Mouse (Mus musculus) kidney, postnatal 0 days (tissue): ENCODE measurements around the gene Abca4. TPM values are rescaled to one million over a fixed set of nuclear protein-coding genes. Genes with fewer than 3 reads are reported as not detected.

Experiments used
- ATAC-seq: fragments of 200-750 bp; cut with Nextera tagmentation; replicated peaks from 2 replicates; pipeline ENCODE4 v1.8.0; 2017; ENCODE audit warnings: low read depth, moderate number of reproducible peaks, moderate TSS enrichment, moderate library complexity; ENCODE audit not compliant: low FRiP score
- DNase-seq: peaks from one replicate; pipeline ENCODE4 v3.0.0-alpha.2; 2016; ENCODE audit warnings: low spot score
- H3K27ac ChIP-seq: fragments of 300-500 bp; sonication (generic); 2 replicates; pipeline ENCODE4 v1.5.1; 2014; ENCODE audit warnings: mild to moderate bottlenecking
- H3K27me3 ChIP-seq: fragments of 300-500 bp; sonication (generic); 2 replicates; pipeline ENCODE4 v1.6.1; 2014; ENCODE audit warnings: low read length, mixed read lengths; ENCODE audit not compliant: insufficient read depth
- H3K36me3 ChIP-seq: fragments of 300-500 bp; sonication (generic); 2 replicates; pipeline ENCODE4 v1.6.1; 2014; ENCODE audit warnings: low read length, mixed read lengths; ENCODE audit not compliant: insufficient read depth
- H3K4me1 ChIP-seq: fragments of 300-500 bp; sonication (generic); replicated peaks from 2 replicates; pipeline ENCODE4 v1.6.1; 2014; ENCODE audit warnings: antibody characterized with exemption, low read length, mixed read lengths; ENCODE audit not compliant: insufficient read depth
- H3K4me2 ChIP-seq: fragments of 300-500 bp; sonication (generic); 2 replicates; pipeline ENCODE4 v1.6.1; 2014; ENCODE audit warnings: mild to moderate bottlenecking, low read length, moderate library complexity, mixed read lengths
- H3K4me3 ChIP-seq: fragments of 300-500 bp; sonication (generic); replicated peaks from 2 replicates; pipeline ENCODE4 v1.5.1; 2014; ENCODE audit warnings: low read depth, low read length
- H3K9ac ChIP-seq: fragments of 300-500 bp; sonication (generic); 2 replicates; pipeline ENCODE4 v1.6.1; 2014; ENCODE audit warnings: low read depth, low read length
- H3K9me3 ChIP-seq: fragments of 300-500 bp; sonication (generic); replicated peaks from 2 replicates; pipeline ENCODE4 v1.6.1; 2016; ENCODE audit warnings: low read length, inconsistent platforms, mixed read lengths
- CTCF ChIP-seq: IDR thresholded peaks from 2 replicates; pipeline ENCODE4 v1.5.1; 2016; ENCODE audit warnings: antibody characterized with exemption, low read depth, mild to moderate bottlenecking, moderate library complexity
- WGBS: fragments of 180-500 bp; shearing (Covaris S2); extraction: QIAGEN DNeasy Blood & Tissue Kit; methylation state at CpG from one replicate; pipeline ENCODE4 v1.1.7; 2014; 5-methylcytosine and 5-hydroxymethylcytosine counted together
- polyA plus RNA-seq: library from polyadenylated mRNA; unstranded; fragments of >200 nt; fragmentation: Nextera tagmentation; extraction: Ambion mirVana; gene quantifications from 2 replicates; pipeline ENCODE4 v1.2.1, GENCODE M21; 2015

Gene Abca4
- polyA plus RNA-seq, 1 experiment from 2014 or later = 1.2 TPM

DNA sequence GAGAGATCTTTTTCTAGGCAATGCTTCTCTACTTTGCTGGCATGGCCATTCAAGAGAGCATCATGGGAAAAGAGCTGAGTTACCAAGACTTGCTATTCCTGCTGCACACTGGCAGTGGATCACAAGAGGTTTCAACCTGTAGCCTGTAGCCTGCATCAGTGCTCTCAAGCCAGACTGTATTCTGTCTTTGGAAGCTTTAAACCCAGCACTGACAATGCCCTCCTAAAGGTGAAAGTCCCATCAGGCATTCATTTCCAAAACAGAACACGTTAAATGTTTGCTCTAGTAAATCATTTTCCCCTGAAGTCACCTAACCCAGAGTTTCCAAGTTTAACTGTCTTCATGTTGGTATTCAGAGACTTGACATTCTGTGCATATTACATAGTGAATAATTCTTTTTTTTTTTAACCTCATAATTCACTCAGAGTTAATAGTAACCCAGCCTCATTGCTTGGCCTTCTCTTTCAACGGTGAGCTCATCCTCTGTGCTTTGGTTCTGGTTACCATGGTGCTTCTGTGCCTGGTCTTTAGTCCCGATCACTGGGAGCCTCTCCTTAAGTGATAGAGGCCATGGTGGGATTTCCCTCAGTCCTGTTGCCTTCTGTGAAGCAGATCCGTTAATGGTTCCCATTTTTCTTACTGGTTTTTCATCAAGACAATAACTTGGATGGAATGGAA lies 152.5 kb downstream of the Abca4 start:
- no peaks in the 10 kb centered on the region for H3K9me3 ChIP-seq
- no peaks in the 10 kb centered on the region for H3K4me1 ChIP-seq
- no peaks in the 10 kb centered on the region for H3K27me3 ChIP-seq
- ATAC-seq (peak; percentile 76), DNase-seq (no peak)
- H3K27ac ChIP-seq = no peak overlapping the region
- no peak overlapping the region for H3K9ac ChIP-seq
- no peak overlapping the region for H3K4me2 ChIP-seq
- WGBS = 69% methylated on average over 4 of the region's 4 CpGs
- no peak overlapping the region for H3K4me3 ChIP-seq
- H3K36me3 ChIP-seq = no peaks in the 10 kb centered on the region
- TF ChIP-seq CTCF = no peak

DNA sequence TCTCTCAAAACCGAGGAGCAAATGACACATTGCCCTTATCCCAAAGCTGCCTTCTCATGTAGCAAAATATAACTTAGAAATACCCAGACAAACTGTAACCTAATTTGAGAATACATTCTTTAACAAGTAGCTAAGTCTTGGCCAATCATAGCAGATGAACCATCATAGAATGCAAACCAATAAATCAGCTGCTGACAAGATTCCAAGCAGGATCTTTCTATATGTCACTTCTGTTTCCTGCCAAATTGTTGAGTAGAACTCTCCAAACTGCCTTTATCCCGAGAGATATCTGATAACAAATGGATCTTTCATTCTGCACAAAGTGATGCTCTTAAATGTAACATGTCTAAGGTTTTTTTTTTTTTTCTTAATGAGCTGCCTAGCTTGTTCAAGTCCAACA lies 154.3 kb downstream of the Abca4 start:
- WGBS = 61% methylated on average over 2 of the region's 2 CpGs
- Histone ChIP-seq H3K4me3 (no peak overlapping the region), H3K4me2 (no peak overlapping the region), H3K27me3 (no peaks in the 10 kb centered on the region), H3K9me3 (no peaks in the 10 kb centered on the region), H3K9ac (no peak overlapping the region), H3K27ac (0 out of 2 replicates have a peak overlapping the region, but pooled peaks have one; percentile 1), H3K36me3 (no peaks in the 10 kb centered on the region), H3K4me1 (no peaks in the 10 kb centered on the region)
- ATAC-seq = no peak
- peak; percentile 37 for DNase-seq
- TF ChIP-seq CTCF = no peak

DNA sequence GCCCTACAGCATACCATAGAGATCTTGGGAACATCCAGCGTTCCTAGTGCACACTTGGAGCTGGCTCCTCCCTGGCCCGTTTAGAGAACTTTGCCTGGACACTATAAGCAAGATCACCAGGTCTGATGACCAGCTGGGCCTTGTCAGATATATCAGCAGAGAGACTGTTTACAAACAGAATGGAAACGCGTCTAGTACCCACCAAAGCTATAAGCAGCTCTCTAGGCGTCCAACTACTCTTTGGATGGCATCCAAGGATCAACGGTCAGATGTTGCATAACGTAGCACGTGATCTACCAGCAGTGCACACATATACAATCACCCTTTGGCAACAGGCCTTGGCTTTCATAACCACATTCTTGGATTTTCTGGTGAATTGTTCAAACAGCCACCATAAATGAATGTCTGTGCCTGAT lies 154.7 kb downstream of the Abca4 start:
- WGBS = 50% methylated on average over 8 of the region's 8 CpGs
- Histone ChIP-seq H3K4me3 (no peak overlapping the region), H3K9ac (no peak overlapping the region), H3K36me3 (no peaks in the 10 kb centered on the region), H3K27ac (0 out of 2 replicates have a peak overlapping the region, but pooled peaks have one; percentile 1), H3K4me1 (no peaks in the 10 kb centered on the region), H3K27me3 (no peaks in the 10 kb centered on the region), H3K4me2 (no peak overlapping the region), H3K9me3 (no peaks in the 10 kb centered on the region)
- no peak for TF ChIP-seq CTCF
- DNase-seq = peak; percentile 71
- peak; percentile 72; the same call in 1 of the 2 replicates for ATAC-seq

DNA sequence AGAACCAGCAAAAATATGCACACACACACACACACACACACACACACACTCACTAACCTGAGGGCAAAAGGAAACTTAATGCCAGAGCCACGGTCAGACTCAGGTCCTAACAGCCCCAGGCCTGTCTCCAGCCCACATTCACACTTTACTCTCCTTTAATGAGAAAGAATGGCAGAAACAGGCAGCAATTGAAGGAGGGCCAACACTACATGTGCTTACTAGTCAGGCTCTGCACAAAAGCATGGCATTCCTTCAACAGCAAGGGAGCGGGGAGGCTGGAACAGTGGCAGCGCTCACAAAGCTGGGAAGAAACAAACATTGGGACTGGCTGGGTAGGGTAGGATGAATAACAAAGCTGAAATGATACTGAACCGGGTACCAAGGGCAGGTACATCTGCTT lies 155.4 kb downstream of the Abca4 start:
- H3K27me3 ChIP-seq = no peaks in the 10 kb centered on the region
- DNase-seq (no peak), ATAC-seq (no peak)
- WGBS = 81% methylated on average over 4 of the region's 4 CpGs
- H3K4me3 ChIP-seq = no peak overlapping the region
- no peaks in the 10 kb centered on the region for H3K36me3 ChIP-seq
- TF ChIP-seq CTCF = no peak
- no peaks in the 10 kb centered on the region for H3K9me3 ChIP-seq
- H3K4me2 ChIP-seq = no peak overlapping the region
- 0 out of 2 replicates have a peak overlapping the region, but pooled peaks have one; percentile 1 for H3K27ac ChIP-seq
- no peaks in the 10 kb centered on the region for H3K4me1 ChIP-seq
- no peak overlapping the region for H3K9ac ChIP-seq

DNA sequence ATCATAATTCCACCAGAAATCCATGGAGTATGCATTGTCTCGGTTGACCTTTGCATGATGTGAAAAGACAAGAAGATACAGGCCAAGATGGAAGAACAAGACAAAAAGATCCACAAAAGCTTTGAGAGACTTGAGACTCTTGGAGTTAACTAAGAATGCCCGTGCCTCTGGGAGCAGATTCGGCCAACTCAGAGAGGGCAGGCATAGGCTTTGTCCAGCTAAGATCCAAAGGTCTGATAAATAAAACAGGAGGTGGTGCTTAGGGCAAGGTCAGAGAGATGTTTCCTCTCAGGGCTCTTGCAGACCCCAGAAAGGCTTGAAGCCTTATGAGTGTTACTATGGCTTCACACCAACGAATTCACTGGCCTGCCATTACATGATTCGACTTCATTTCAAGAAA lies 155.8 kb downstream of the Abca4 start:
- DNase-seq (no peak), ATAC-seq (no peak)
- H3K9ac ChIP-seq = no peak overlapping the region
- no peaks in the 10 kb centered on the region for H3K36me3 ChIP-seq
- H3K9me3 ChIP-seq = no peaks in the 10 kb centered on the region
- no peak for TF ChIP-seq CTCF
- no peaks in the 10 kb centered on the region for H3K27me3 ChIP-seq
- no peaks in the 10 kb centered on the region for H3K4me1 ChIP-seq
- H3K4me2 ChIP-seq = no peak overlapping the region
- no peak overlapping the region for H3K4me3 ChIP-seq
- WGBS = 87% methylated on average over 5 of the region's 5 CpGs
- H3K27ac ChIP-seq = 0 out of 2 replicates have a peak overlapping the region, but pooled peaks have one; percentile 1

DNA sequence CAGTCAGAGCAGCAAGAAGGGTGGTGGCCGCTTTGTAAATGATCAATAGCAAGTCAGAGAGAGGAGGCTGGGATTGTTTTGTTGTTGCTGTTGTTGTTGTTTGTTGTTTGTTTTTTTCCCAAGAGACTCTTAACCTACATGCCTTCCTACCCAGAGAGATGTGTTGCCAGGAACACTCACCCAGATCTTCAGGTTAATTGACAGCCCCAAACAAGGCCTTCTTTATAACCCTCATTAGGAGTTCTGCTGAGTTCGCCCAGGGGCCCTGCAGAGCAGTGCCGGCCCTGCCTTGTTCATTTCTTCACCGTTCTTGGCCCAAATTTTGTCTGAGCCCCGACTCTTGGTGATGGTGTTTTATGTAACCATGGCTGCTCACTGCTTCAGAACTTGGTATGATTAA lies 156.2 kb downstream of the Abca4 start:
- no peaks in the 10 kb centered on the region for H3K27me3 ChIP-seq
- TF ChIP-seq CTCF = no peak
- no peak overlapping the region for H3K4me3 ChIP-seq
- H3K4me2 ChIP-seq = no peak overlapping the region
- H3K36me3 ChIP-seq = no peaks in the 10 kb centered on the region
- H3K4me1 ChIP-seq = no peaks in the 10 kb centered on the region
- H3K9ac ChIP-seq = no peak overlapping the region
- WGBS = 56% methylated on average over 5 of the region's 5 CpGs
- DNase-seq = no peak
- no peak for ATAC-seq
- H3K9me3 ChIP-seq = no peaks in the 10 kb centered on the region
- H3K27ac ChIP-seq = no peak overlapping the region
